Mouse (Mus musculus) lung, postnatal 10 days (tissue): ENCODE measurements around the gene Onecut1.

Source experiments
- DNase-seq: peaks from one replicate; pipeline ENCODE4 v3.0.0; 2021

The Onecut1 gene

GRCm38 (mm10) chr9:74912619-74913376, 51.1 kb downstream of the Onecut1 start:
- peak; percentile 28 for DNase-seq

GRCm38 (mm10) chr9:74915611-74916010, 53.9 kb downstream of the Onecut1 start:
- no peak for DNase-seq

GRCm38 (mm10) chr9:74920450-74920849, 58.7 kb downstream of the Onecut1 start:
- no peak for DNase-seq

- no peak for DNase-seq
Observed at GRCm38 (mm10) chr9:74921422-74921821, 59.7 kb downstream of the Onecut1 start.

- no peak for DNase-seq
Observed at GRCm38 (mm10) chr9:74922884-74923283, 61.2 kb downstream of the Onecut1 start.

- DNase-seq = no peak
Observed at GRCm38 (mm10) chr9:74923291-74923977, 61.7 kb downstream of the Onecut1 start.

GRCm38 (mm10) chr9:74925220-74925769, 63.6 kb downstream of the Onecut1 start:
- no peak for DNase-seq

- DNase-seq = no peak
Observed at GRCm38 (mm10) chr9:74929981-74930423, 68.3 kb downstream of the Onecut1 start.

GRCm38 (mm10) chr9:74930653-74931052, 68.9 kb downstream of the Onecut1 start:
- DNase-seq = no peak

- DNase-seq = no peak
Observed at GRCm38 (mm10) chr9:74935289-74935688, 73.6 kb downstream of the Onecut1 start.

- no peak for DNase-seq
Observed at GRCm38 (mm10) chr9:74937761-74938160, 76.0 kb downstream of the Onecut1 start.

GRCm38 (mm10) chr9:74938670-74939534, 77.2 kb downstream of the Onecut1 start:
- peak; percentile 65 for DNase-seq
